Mouse (Mus musculus): ENCODE measurements around the gene Plekhf1.
A peak's percentile ranks its signal among the peaks of the same experiment; 100 is the strongest.

Gene Plekhf1

GRCm38 (mm10) chr7:38227900-38228298, at the start of gene Plekhf1:
Gene Plekhf1, minus strand, starts transcription at chr7:38228016.
- peak; percentile 95 for DNase-seq (ENCODE audit: low read depth, low spot score)

DNA sequence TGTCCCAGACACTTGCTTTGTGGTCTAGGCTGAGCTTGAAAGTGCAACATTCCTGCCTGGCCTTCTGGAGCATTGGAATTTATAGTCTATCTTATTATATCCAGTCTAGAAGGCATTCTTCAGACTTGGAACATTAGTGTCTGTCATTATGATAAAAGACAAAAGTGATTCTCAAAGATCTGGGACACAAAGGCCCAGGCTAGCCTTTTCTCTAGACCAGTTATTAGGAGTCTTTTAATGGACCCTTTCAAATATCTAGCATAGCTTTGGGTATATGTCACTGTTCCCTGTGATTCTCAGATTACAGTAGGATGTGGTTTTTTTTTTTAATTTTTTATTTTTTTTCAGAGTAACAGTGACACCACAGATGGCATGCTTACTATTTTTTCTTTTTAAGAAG, 44.7 kb upstream of the Plekhf1 start:
- no peak for DNase-seq (ENCODE audit: low read depth, low spot score)

DNA sequence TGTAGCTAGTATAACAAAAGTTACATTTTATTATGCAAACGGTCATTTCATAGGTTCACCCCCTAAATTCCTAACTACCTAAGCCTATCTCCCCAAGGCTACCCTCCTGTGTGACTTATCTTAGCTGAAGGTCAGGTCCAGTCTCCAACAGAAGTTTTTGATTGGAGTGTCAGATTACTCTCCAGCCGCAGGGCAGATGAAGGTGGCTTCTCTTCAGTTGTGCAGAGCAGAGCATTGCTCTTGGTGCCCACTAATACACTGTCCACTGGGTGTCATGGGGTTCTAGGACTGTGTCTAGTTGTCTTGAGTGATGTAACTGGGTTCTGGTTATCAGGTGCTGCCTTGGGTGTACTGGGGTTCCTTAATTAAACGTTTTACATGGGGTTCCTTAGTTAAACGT, 44.0 kb upstream of the Plekhf1 start:
- DNase-seq (ENCODE audit: low read depth, low spot score), result no peak

DNA sequence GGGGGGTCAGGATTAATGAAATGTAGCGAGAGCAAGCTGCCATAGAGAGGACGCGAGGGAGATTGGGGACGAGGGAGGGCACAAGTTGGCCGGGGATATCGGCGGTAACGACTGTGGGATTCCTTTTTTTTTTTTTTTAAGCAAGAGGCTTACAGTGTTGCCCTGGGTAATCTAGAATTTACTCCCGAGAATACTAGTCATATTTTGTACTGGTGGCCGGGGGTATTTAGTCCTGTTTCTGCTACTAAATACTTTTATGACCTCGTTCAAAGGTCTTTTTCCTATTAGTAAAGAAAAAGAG, 43.6 kb upstream of the Plekhf1 start:
- no peak for DNase-seq (ENCODE audit: low read depth, low spot score)

- DNase-seq (ENCODE audit: low read depth, low spot score), result peak; percentile 96
Observed at GRCm38 (mm10) chr7:38270703-38271510, 43.1 kb upstream of the Plekhf1 start, which contains the start of gene Pop4. Gene Pop4, minus strand, starts transcription at chr7:38271423.

DNA sequence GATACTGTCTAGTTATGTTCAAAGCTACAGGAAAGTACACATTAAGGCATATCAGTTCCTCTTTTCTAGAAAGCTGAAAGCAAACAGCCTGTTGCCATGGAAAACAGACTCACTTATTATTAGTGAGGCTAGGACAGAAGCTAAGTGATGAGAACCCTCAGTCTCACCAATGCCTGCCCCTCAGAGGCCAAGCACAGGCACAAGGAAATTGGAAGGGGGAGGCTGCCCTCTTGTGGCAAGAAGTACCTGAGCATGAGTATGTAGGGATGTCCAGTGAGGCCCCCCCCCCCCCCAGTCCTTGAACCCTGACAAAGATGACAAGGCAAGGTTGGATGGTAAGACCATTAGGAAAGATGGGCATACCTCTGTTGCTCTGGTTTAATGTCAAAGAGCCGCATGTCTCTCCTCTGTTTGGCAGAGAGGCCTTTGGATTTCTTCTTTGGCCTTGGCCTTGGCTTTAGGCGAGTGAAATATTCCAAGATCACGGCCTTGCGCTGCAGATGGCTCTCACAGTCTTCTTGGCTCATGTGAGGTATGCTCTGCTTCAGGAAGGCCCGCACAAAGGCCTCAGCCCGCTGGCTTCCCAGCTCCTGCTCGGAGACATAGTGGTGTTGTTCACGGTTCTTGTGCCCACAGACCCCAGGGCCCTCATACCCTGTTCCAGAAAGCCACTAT, 39.3 kb upstream of the Plekhf1 start:
- peak; percentile 88 for DNase-seq (ENCODE audit: low read depth, low spot score)

- DNase-seq (ENCODE audit: low read depth, low spot score), result peak; percentile 89
Observed at GRCm38 (mm10) chr7:38262406-38262805, 34.6 kb upstream of the Plekhf1 start.

- DNase-seq (ENCODE audit: low read depth, low spot score), result no peak
Observed at GRCm38 (mm10) chr7:38259631-38260030, 31.8 kb upstream of the Plekhf1 start.

- DNase-seq (ENCODE audit: low read depth, low spot score), result no peak
Observed at GRCm38 (mm10) chr7:38253441-38253840, 25.6 kb upstream of the Plekhf1 start.

DNA sequence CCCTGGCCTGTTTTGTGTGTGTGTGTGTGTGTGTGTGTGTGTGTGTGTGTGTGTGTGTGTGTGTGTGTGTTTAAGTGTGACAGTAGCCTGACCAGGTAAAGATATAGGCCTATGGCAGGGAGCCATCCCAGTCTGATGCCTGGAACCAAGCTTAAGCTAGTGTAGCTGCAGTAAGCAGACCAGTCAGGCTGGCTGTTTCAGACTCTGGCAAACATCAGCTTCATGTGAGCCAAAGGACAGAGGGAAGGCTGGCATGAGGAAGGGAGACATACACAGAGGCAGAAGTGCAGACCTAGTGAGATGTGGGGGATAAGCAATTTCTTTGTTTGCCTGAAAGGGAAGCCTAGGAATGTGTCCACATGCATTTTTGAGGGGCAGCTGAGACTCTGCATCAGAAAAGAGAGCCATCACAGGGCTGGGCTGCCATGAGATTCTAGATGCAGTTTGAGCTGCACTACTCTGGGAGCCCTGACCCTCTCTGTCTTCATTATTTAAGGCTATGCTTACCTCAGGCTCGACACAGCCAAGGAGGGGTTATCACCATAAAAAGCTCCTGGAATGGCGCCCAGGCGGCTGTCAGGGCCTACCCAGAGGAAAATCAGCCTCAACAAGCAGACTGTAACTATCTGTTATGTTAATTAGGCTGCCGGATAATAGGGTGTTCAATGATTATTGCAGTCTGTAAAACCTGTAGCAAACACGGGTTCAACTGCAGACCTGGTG, 23.8 kb upstream of the Plekhf1 start:
- peak; percentile 22 for DNase-seq (ENCODE audit: low read depth, low spot score)

- no peak for DNase-seq (ENCODE audit: low read depth, low spot score)
Observed at GRCm38 (mm10) chr7:38242417-38242816, 14.6 kb upstream of the Plekhf1 start.

DNA sequence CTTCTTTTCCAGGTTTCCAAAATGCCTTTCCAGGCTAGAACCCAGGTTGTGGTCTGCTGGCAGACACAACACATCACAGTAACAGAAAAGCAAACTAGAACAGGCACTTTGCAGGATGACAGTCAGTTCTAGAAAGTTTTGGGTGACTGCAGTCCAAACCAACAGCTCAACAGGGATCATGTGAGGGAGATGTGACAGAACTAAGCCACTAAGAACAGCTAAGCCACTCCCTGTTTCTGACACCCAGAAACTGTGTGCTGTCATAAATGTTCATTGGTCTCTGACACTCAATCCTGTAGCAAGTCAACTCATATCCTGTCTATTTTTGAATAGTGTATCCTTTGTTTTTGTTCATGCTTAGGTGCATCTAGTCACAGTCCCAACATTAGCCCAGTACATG, 9.3 kb upstream of the Plekhf1 start:
- no peak for DNase-seq (ENCODE audit: low read depth, low spot score)

- DNase-seq (ENCODE audit: low read depth, low spot score), result no peak
Observed at GRCm38 (mm10) chr7:38236400-38237105, 8.7 kb upstream of the Plekhf1 start.

DNA sequence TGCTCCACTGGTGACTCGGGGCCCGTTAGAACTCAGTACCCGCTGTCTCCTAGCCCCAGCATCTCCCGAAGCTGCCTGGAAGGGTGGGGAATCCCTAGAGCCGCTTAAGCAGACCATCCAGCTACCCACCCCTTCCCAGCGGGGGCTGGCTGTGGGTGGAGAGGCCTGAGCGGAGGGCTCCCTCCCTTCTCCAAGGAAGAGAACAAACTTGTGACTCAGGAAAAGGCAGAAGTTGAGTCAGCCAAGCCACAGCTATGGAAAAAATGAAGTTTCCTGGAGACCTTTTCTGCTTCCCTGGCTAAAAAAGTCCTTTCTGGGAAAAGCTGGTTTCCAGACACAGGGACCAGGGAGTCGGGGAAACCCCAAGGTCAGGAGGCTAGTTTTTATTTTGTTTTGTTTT, 2.5 kb upstream of the Plekhf1 start:
- DNase-seq (ENCODE audit: low read depth, low spot score), result peak; percentile 47

- no peak for DNase-seq (ENCODE audit: low read depth, low spot score)
Observed at GRCm38 (mm10) chr7:38228329-38228728, 513 bp upstream of the Plekhf1 start.

DNA sequence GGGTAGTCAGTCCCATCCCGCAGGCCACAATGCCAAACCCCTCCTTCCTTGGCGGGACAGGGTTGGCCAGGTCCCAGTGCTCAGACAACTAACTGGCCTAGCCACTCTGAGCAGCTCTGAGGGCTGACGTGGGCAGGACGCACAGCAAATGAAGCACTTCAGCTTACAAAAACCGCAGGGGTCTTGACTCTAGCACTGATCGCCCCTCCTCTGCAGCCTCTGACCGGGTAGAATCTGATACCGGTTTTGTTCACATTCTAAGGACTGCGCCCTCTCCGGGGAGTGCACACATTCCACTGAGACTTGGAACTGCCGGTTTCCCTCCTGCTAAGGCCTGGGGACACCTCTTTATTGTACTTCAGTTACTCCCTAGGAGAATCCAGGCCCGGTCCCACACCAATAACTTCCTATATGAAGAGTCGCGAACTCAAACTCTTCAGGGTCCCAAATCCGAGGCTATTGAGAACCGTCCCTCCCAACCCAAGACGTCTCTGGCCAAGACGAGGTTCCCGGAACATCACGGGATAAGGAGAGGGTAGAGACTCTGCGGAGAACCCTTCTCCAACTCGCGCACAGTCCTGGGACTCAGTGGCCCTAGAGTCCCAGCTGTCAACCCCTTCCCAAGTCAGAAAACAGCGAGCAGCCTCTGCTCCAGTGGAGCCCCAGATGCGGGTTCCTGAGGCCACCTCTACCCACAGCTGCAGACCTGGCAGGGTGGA, 476 bp downstream of the Plekhf1 start:
- peak; percentile 95 for DNase-seq (ENCODE audit: low read depth, low spot score)

GRCm38 (mm10) chr7:38226226-38226625, 1.6 kb downstream of the Plekhf1 start:
- no peak for DNase-seq (ENCODE audit: low read depth, low spot score)

- peak; percentile 97 for DNase-seq (ENCODE audit: low read depth, low spot score)
Observed at GRCm38 (mm10) chr7:38224577-38225369, 3.0 kb downstream of the Plekhf1 start.

- no peak for DNase-seq (ENCODE audit: low read depth, low spot score)
Observed at GRCm38 (mm10) chr7:38220866-38221265, 7.0 kb downstream of the Plekhf1 start.

DNA sequence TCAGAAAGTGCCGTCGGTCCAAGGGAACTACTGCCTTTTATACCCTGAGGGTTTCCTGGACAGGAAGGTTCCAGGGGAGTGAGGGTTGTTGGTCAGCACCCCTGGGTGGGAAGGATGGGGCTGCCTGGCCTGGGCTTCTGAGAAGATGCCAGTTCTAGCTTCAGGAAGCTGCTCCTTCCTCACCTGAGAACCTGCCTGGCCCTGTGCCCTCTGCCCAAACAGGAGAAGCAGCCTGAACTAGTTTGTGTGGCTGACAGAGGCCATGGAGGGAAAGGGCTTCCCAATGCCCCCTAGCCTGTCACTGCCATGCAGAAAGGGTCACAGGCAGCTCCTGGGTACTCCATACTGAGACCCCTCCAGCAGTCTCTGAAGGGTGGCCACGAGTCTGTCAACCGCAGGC, 8.3 kb downstream of the Plekhf1 start:
- DNase-seq (ENCODE audit: low read depth, low spot score), result no peak

Data from brain, adult 2 months (tissue).